Mouse (Mus musculus) megakaryocyte, embryonic 14.5 days (primary cell): ENCODE data around the gene Mapk10. TPM values are rescaled to one million over a fixed set of nuclear protein-coding genes. Genes with fewer than 3 reads are reported as not detected.

Source experiments
- H3K27me3 ChIP-seq: replicated peaks from 2 replicates; pipeline ENCODE3; 2012; ENCODE audit warnings: inconsistent platforms
- H3K36me3 ChIP-seq: replicated peaks from 2 replicates; pipeline ENCODE3; 2012; ENCODE audit warnings: low read length, inconsistent platforms, mixed read lengths
- H3K4me1 ChIP-seq: 2 replicates; pipeline ENCODE4 v1.6.1; 2012; ENCODE audit warnings: inconsistent platforms
- H3K4me3 ChIP-seq: replicated peaks from 2 replicates; pipeline ENCODE3; 2012; ENCODE audit warnings: moderate library complexity, mild to moderate bottlenecking, inconsistent platforms
- H3K9me3 ChIP-seq: 2 replicates; pipeline ENCODE4 v1.6.1; 2012; ENCODE audit warnings: inconsistent platforms
- FLI1 ChIP-seq: IDR thresholded peaks from 2 replicates; pipeline ENCODE4 v1.6.1; 2012; ENCODE audit warnings: low read length, inconsistent platforms, mixed read lengths
- GATA1 ChIP-seq: IDR thresholded peaks from 3 replicates; pipeline ENCODE4 v1.6.1; 2012; ENCODE audit warnings: mixed read lengths, low read length, inconsistent platforms, borderline replicate concordance
- polyA plus RNA-seq: library from polyadenylated mRNA; stranded (reverse); fragments of >175 nt; gene quantifications from 2 replicates; pipeline ENCODE4 v1.2.3, GENCODE M21; 2012; ENCODE audit warnings: low replicate concordance; ENCODE audit not compliant: insufficient read depth

Mapk10 gene
- polyA plus RNA-seq, 1 experiment, result not detected

- Histone ChIP-seq H3K27me3 (no peaks in the 10 kb centered on the region), H3K36me3 (no peaks in the 10 kb centered on the region), H3K9me3 (peaks cover 35% of the 10 kb centered on the region), H3K4me3 (no peak overlapping the region), H3K4me1 (no peaks in the 10 kb centered on the region)
- TF ChIP-seq FLI1, result no peak
- TF ChIP-seq GATA1, result no peak
Measured at GRCm38 (mm10) chr5:103167371-103167770, 43.8 kb downstream of the Mapk10 start.

DNA sequence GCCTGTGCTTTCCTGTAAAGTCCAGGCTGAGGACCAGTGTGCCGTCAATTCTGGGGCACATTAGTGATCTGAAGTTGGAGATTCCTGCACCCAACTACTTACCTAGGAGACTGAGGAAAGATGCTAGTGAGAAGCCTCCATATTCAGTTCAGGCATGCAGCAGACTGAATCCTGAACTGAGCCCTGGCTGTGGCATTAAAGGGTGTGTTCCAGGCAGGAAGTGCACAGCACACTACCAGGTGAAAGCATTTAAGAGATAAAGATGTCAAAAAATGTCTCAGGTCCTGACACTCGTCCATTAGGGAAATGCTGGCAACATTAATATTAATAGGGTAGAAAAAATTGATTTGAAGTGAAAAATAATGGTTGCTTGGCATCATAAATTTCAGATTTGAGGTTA is 44.4 kb downstream of the Mapk10 start:
- TF ChIP-seq GATA1 (no peak), FLI1 (no peak)
- no peaks in the 10 kb centered on the region for H3K4me1 ChIP-seq
- H3K4me3 ChIP-seq, result no peak overlapping the region

GRCm38 (mm10) chr5:103164022-103164421 is 47.1 kb downstream of the Mapk10 start:
- peaks cover 25% of the 10 kb centered on the region for H3K9me3 ChIP-seq
- no peaks in the 10 kb centered on the region for H3K27me3 ChIP-seq
- no peak for TF ChIP-seq FLI1
- TF ChIP-seq GATA1, result no peak
- no peaks in the 10 kb centered on the region for H3K4me1 ChIP-seq
- no peaks in the 10 kb centered on the region for H3K36me3 ChIP-seq
- H3K4me3 ChIP-seq, result no peak overlapping the region

More for the DNA sequence above, 44.4 kb downstream of the Mapk10 start:
- H3K36me3 ChIP-seq, result no peaks in the 10 kb centered on the region
- peaks cover 35% of the 10 kb centered on the region for H3K9me3 ChIP-seq
- no peaks in the 10 kb centered on the region for H3K27me3 ChIP-seq

GRCm38 (mm10) chr5:103161574-103161973 is 49.6 kb downstream of the Mapk10 start:
- no peaks in the 10 kb centered on the region for H3K27me3 ChIP-seq
- H3K9me3 ChIP-seq, result peaks cover 25% of the 10 kb centered on the region
- no peaks in the 10 kb centered on the region for H3K4me1 ChIP-seq
- TF ChIP-seq FLI1 (no peak), GATA1 (no peak)
- no peak overlapping the region for H3K4me3 ChIP-seq
- H3K36me3 ChIP-seq, result no peaks in the 10 kb centered on the region

DNA sequence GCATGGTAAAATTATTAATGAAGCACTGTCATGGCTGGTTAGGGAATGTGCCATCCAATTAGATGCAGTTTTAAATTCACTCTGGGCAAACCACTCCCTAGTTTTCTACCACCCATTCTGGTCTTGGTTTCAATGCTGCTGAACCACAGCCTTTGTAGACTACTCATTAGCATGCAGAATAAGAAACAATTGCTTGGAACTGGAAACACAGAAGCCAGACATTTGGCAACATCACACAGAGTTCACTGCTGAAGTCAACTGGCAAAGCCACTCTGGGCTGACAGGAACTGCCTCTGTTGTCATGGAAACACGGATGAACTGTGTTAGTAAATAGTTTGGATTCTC is 50.0 kb downstream of the Mapk10 start:
- Histone ChIP-seq H3K36me3 (no peaks in the 10 kb centered on the region), H3K27me3 (no peaks in the 10 kb centered on the region), H3K9me3 (peaks cover 21% of the 10 kb centered on the region), H3K4me1 (no peaks in the 10 kb centered on the region), H3K4me3 (no peak overlapping the region)
- TF ChIP-seq GATA1 (no peak), FLI1 (no peak)

- Histone ChIP-seq H3K4me1 (no peaks in the 10 kb centered on the region), H3K4me3 (no peak overlapping the region), H3K9me3 (peaks cover 20% of the 10 kb centered on the region), H3K27me3 (no peaks in the 10 kb centered on the region), H3K36me3 (no peaks in the 10 kb centered on the region)
- TF ChIP-seq FLI1 (no peak), GATA1 (no peak)
Measured at GRCm38 (mm10) chr5:103160314-103161195, 50.6 kb downstream of the Mapk10 start.

GRCm38 (mm10) chr5:103140935-103141334 is 70.2 kb downstream of the Mapk10 start:
- Histone ChIP-seq H3K36me3 (no peaks in the 10 kb centered on the region), H3K9me3 (peaks cover 36% of the 10 kb centered on the region), H3K4me3 (no peak overlapping the region), H3K27me3 (no peaks in the 10 kb centered on the region), H3K4me1 (no peaks in the 10 kb centered on the region)
- TF ChIP-seq FLI1 (no peak), GATA1 (no peak)

GRCm38 (mm10) chr5:103134839-103135238 is 76.3 kb downstream of the Mapk10 start:
- peaks cover 56% of the 10 kb centered on the region for H3K9me3 ChIP-seq

GRCm38 (mm10) chr5:103133626-103134025 is 77.5 kb downstream of the Mapk10 start:
- no peaks in the 10 kb centered on the region for H3K27me3 ChIP-seq
- TF ChIP-seq GATA1 (no peak), FLI1 (no peak)
- H3K36me3 ChIP-seq, result no peaks in the 10 kb centered on the region
- H3K9me3 ChIP-seq, result peaks cover 55% of the 10 kb centered on the region
- H3K4me1 ChIP-seq, result no peaks in the 10 kb centered on the region
- peak overlapping the region; percentile 8 for H3K4me3 ChIP-seq

More at GRCm38 (mm10) chr5:103134839-103135238, 76.3 kb downstream of the Mapk10 start:
- no peak for TF ChIP-seq FLI1
- TF ChIP-seq GATA1, result no peak
- H3K36me3 ChIP-seq, result no peaks in the 10 kb centered on the region
- H3K27me3 ChIP-seq, result no peaks in the 10 kb centered on the region
- H3K4me3 ChIP-seq, result no peak overlapping the region
- H3K4me1 ChIP-seq, result no peaks in the 10 kb centered on the region

DNA sequence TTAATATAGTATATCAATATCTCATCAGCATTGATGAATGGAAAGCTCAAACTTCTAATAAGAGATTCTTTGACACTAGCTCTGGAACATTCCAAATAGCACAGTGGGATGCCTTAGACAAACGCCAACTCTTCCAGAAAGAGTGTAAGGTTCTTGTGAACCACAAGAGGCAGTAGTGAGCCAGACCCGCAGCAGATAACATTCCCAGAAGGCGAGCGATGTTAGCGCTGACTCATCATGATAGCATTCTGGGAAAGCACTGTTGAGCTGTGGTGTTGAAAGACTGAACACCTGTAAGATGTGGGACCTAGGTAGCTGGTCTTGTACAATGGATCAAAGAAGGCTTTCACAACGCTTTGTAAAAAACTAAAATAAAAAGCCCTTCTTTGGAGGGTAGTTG is 78.3 kb downstream of the Mapk10 start:
- TF ChIP-seq FLI1 (no peak), GATA1 (no peak)
- Histone ChIP-seq H3K27me3 (no peaks in the 10 kb centered on the region), H3K4me3 (no peak overlapping the region), H3K4me1 (no peaks in the 10 kb centered on the region), H3K9me3 (peaks cover 48% of the 10 kb centered on the region), H3K36me3 (no peaks in the 10 kb centered on the region)
